7 mouse cellular contexts compared by ENCODE assay signal in the genomic region with DNA sequence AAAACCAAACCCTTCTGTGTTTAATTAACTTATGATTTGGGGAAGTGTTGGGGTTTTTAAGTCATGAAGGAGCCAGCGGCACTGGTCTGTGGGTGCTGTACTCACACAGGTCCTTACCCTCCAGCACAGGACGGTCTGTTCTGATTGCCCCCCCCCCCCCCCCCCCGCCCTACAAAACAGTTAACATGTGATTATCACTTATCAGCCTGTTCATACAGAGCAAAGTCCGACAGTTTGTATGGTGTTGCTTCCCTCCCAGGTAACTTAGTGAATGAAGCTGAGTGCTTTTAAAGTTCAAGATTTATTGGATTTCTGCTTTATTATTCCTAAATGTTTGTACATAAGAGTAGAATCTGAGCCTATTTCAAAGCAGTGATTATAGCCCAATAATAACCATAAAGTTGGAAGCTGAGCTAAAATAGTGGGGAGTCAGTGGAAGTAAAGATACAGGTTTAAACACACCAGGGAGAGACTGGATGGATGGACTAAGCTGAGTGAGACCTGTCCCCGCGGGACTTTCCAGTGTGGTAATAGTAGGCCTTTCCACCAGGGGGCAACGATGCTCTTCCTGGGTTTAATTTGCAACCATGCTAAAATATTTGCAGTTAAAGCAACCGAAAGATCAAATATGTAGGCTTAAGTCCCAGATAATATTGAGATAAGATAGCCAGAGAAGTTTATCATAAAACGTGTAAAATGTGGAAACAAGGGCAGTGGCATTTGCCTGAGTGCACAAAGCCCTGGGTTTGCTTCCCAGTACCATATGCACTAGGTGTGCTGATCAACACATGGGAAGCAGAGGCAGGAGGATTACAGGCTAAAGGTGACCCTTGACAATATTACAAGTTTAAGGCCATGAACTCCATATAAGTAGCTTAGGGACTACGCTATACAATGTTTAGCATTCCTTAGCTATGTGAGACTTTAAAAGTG. TPM values are rescaled to one million over a fixed set of nuclear protein-coding genes. Genes with fewer than 3 reads are reported as not detected.
DNase-seq lines count a peak whose midpoint lies in the region; ATAC-seq and TF ChIP-seq lines count a peak whose summit lies in the region.

No protein-coding gene starts in this region.

- ATAC-seq in kidney, embryonic 15.5 days (replicated peaks; ENCODE audit: low FRiP score): no peak
- ATAC-seq in intestine, embryonic 14.5 days (replicated peaks; ENCODE audit: low FRiP score, low TSS enrichment, low read depth): no peak

- H3K4me3 ChIP-seq in kidney, embryonic 15.5 days (replicated peaks): no peak overlapping the region
- H3K4me3 ChIP-seq in CH12.LX (replicated peaks in 1 of 3; ENCODE audit: low read depth in 2 of 3, low read length in 2 of 3, poor library complexity in 1 of 3): no peak overlapping the region
- no peak overlapping the region for H3K4me3 ChIP-seq in intestine, embryonic 14.5 days (ENCODE audit: low read depth, low read length)

- H3K9me3 ChIP-seq in kidney, embryonic 15.5 days (replicated peaks): no peaks in the 10 kb centered on the region
- no peaks in the 10 kb centered on the region for H3K9me3 ChIP-seq in CH12.LX (replicated peaks; ENCODE audit: low read length)
- H3K9me3 ChIP-seq in intestine, embryonic 14.5 days (ENCODE audit: control insufficient read depth, low read length): no peaks in the 10 kb centered on the region

- 58% methylated on average over 10 of the region's 10 CpGs for WGBS in kidney, embryonic 15.5 days
- WGBS in intestine, embryonic 14.5 days: 57% methylated on average over 10 of the region's 10 CpGs

- H3K27me3 ChIP-seq in kidney, embryonic 15.5 days: no peaks in the 10 kb centered on the region
- H3K27me3 ChIP-seq in CH12.LX (replicated peaks): no peaks in the 10 kb centered on the region
- H3K27me3 ChIP-seq in intestine, embryonic 14.5 days (replicated peaks; ENCODE audit: control insufficient read depth, insufficient read depth, low read length): no peaks in the 10 kb centered on the region

- peak; percentile 67 for TF ChIP-seq RAD21 in CH12.LX (IDR thresholded peaks at IDR 0.05; ENCODE audit: low read depth, low read length)

- no peak overlapping the region for H3K4me2 ChIP-seq in kidney, embryonic 15.5 days
- H3K4me2 ChIP-seq in CH12.LX (ENCODE audit: insufficient read depth, low read depth, poor library complexity, severe bottlenecking): no peak overlapping the region
- H3K4me2 ChIP-seq in intestine, embryonic 14.5 days (ENCODE audit: low read length): no peak overlapping the region

- peak; percentile 65 to 77 for TF ChIP-seq CTCF in CH12.LX (conservative IDR thresholded peaks at IDR 0.05 in 1 of 2, IDR thresholded peaks at IDR 0.05 in 1 of 2; ENCODE audit: low read depth in 2 of 2, low read length in 2 of 2)

- TF ChIP-seq POLR2A in CH12.LX (IDR thresholded peaks at IDR 0.05; ENCODE audit: low read depth, low read length): no peak

- dilution Hi-C loops in CH12.LX (cut with MboI; ENCODE audit: extremely low pct_ligation_motif_present, extremely low pct_unique_long_range_greater_than_20kb, low sequenced_read_pairs): no loop called here

- H3K4me1 ChIP-seq in kidney, embryonic 15.5 days: no peaks in the 10 kb centered on the region
- H3K4me1 ChIP-seq in CH12.LX (ENCODE audit: control insufficient read depth in 1 of 2, insufficient read depth in 2 of 2): no peaks in the 10 kb centered on the region
- no peaks in the 10 kb centered on the region for H3K4me1 ChIP-seq in intestine, embryonic 14.5 days (replicated peaks; ENCODE audit: control insufficient read depth, insufficient read depth, low read length)

- no peak overlapping the region for H3K27ac ChIP-seq in kidney, embryonic 15.5 days
- H3K27ac ChIP-seq in CH12.LX (ENCODE audit: insufficient read depth, low read depth): no peak overlapping the region
- no peak overlapping the region for H3K27ac ChIP-seq in intestine, embryonic 14.5 days (ENCODE audit: low read depth)

- DNase-seq in kidney, adult 18-20 months: peak; percentile 49
- peak; percentile 62 for DNase-seq in CH12.LX (ENCODE audit: extremely low read depth)
- peak; percentile 33 for DNase-seq in T-cell, adult 2 months (ENCODE audit: low spot score)
- peak; percentile 63 for DNase-seq in intestine, embryonic 14.5 days (ENCODE audit: low spot score)
- DNase-seq in retina, postnatal 1 day: peak; percentile 61
- no peak for DNase-seq in spleen, postnatal 4 days (ENCODE audit: low spot score in 2 of 2)

- no peak overlapping the region for H3K9ac ChIP-seq in kidney, embryonic 15.5 days
- no peak overlapping the region for H3K9ac ChIP-seq in CH12.LX (ENCODE audit: insufficient read depth, low read depth)
- no peak overlapping the region for H3K9ac ChIP-seq in intestine, embryonic 14.5 days (ENCODE audit: low read length)

- no peaks in the 10 kb centered on the region for H3K79me2 ChIP-seq in CH12.LX (replicated peaks; ENCODE audit: control insufficient read depth, extremely low read depth, insufficient read depth, poor library complexity, severe bottlenecking)

- peaks cover 43% of the 10 kb centered on the region for H3K36me3 ChIP-seq in kidney, embryonic 15.5 days
- peaks cover 16 to 48% of the 10 kb centered on the region in 2 experiments for H3K36me3 ChIP-seq in CH12.LX (replicated peaks in 1 of 2; ENCODE audit: control insufficient read depth in 1 of 2, insufficient read depth in 1 of 2, low read length in 1 of 2)
- peaks cover 35% of the 10 kb centered on the region for H3K36me3 ChIP-seq in intestine, embryonic 14.5 days (ENCODE audit: control insufficient read depth, insufficient read depth, low read length)

- no peak for TF ChIP-seq EP300 in CH12.LX (IDR thresholded peaks at IDR 0.05; ENCODE audit: low read length)

- in situ Hi-C loops in CH12.LX (cut with MboI; ENCODE audit: low pct_ligation_motif_present, low pct_unique_long_range_greater_than_20kb, low sequenced_read_pairs): loop anchor here (10.0 to 25.0 kb wide), 2 partner anchors 538 to 549 kb away; no protein-coding TSS in a partner anchor

TF ChIP-seq in CH12.LX, 34 proteins besides CTCF, POLR2A, EP300 and RAD21:
- TF ChIP-seq SIN3A (IDR thresholded peaks at IDR 0.05; ENCODE audit: low read length): no peak
- no peak for TF ChIP-seq ZNF384 (IDR thresholded peaks at IDR 0.05; ENCODE audit: low read depth, low read length)
- no peak for TF ChIP-seq MEF2A (IDR thresholded peaks at IDR 0.05; ENCODE audit: borderline replicate concordance, low read depth, low read length)
- TF ChIP-seq ZKSCAN1 (IDR thresholded peaks at IDR 0.05; ENCODE audit: borderline replicate concordance, low read depth, low read length): no peak
- peak; percentile 21; the same call in 1 of the 2 replicates for TF ChIP-seq MAFK (IDR thresholded peaks at IDR 0.05; ENCODE audit: insufficient replicate concordance, low read length)
- TF ChIP-seq KAT2A (IDR thresholded peaks at IDR 0.05; ENCODE audit: insufficient replicate concordance, low read length): no peak
- no peak for TF ChIP-seq CHD1 (IDR thresholded peaks at IDR 0.05; ENCODE audit: low read depth, low read length)
- TF ChIP-seq MYC (IDR thresholded peaks at IDR 0.05; ENCODE audit: low read depth, low read length): no peak
- TF ChIP-seq SMC3 (IDR thresholded peaks at IDR 0.05; ENCODE audit: low read depth, low read length): peak; percentile 81
- TF ChIP-seq E2F4 (IDR thresholded peaks at IDR 0.05; ENCODE audit: insufficient replicate concordance, low read depth, low read length): no peak
- TF ChIP-seq MAX (IDR thresholded peaks at IDR 0.05; ENCODE audit: low read length): no peak
- TF ChIP-seq POLR2AphosphoS2 (IDR thresholded peaks at IDR 0.05; ENCODE audit: low read depth, low read length): no peak
- TF ChIP-seq MXI1 (IDR thresholded peaks at IDR 0.05; ENCODE audit: low read depth, low read length): no peak
- no peak for TF ChIP-seq MAZ (IDR thresholded peaks at IDR 0.05; ENCODE audit: low read depth, low read length)
- TF ChIP-seq JUND (conservative IDR thresholded peaks at IDR 0.05; ENCODE audit: low read depth, low read length): no peak
- TF ChIP-seq IRF4 (IDR thresholded peaks at IDR 0.05; ENCODE audit: low read depth, low read length): peak; percentile 20; the same call in 1 of the 2 replicates
- TF ChIP-seq GABPA (IDR thresholded peaks at IDR 0.05; ENCODE audit: insufficient replicate concordance, low read depth, low read length): no peak
- no peak for TF ChIP-seq NRF1 (IDR thresholded peaks at IDR 0.05; ENCODE audit: low read depth, low read length)
- TF ChIP-seq ELF1 (IDR thresholded peaks at IDR 0.05; ENCODE audit: low read depth, low read length): no peak
- TF ChIP-seq ZC3H11A (IDR thresholded peaks at IDR 0.05; ENCODE audit: low read depth, low read length): peak; percentile 9; the same call in 1 of the 2 replicates
- TF ChIP-seq HCFC1 (IDR thresholded peaks at IDR 0.05; ENCODE audit: low read depth, low read length): no peak
- TF ChIP-seq TBP (conservative IDR thresholded peaks at IDR 0.05; ENCODE audit: low read depth, low read length): no peak
- TF ChIP-seq ZMIZ1 (IDR thresholded peaks at IDR 0.05; ENCODE audit: low read depth, low read length): no peak

RNA-seq across cellular contexts. Expression of gene Cript, which starts 11.1 kb away (rescaled TPM):
- 136 and 147 TPM in 2 replicates for polyA plus RNA-seq in kidney, embryonic 15.5 days (2015; fragmentation: Nextera tagmentation; extraction: Ambion mirVana)
- total RNA-seq in CH12.LX (2012; rRNA removed) (18.4 and 20.4 TPM in 2 replicates), CH12.LX (2014; rRNA removed) (43.1 and 47.7 TPM in 2 replicates)
- polyA plus RNA-seq in CH12.LX (2012; ENCODE audit: insufficient read length, low read depth): 31.4 and 34.8 TPM in 2 replicates
- polyA plus RNA-seq in intestine, embryonic 14.5 days (2014; fragmentation: Nextera tagmentation; extraction: Ambion mirVana): 126 and 136 TPM in 2 replicates

RNA-seq across cellular contexts. Expression of gene Pigf, which starts 11.2 kb away (rescaled TPM):
- polyA plus RNA-seq in kidney, embryonic 15.5 days (2015; fragmentation: Nextera tagmentation; extraction: Ambion mirVana): 39.2 and 46.7 TPM in 2 replicates
- total RNA-seq in CH12.LX (2012; rRNA removed) (33.6 and 38.3 TPM in 2 replicates), CH12.LX (2014; rRNA removed) (70.8 and 73.0 TPM in 2 replicates)
- 34.4 and 37.6 TPM in 2 replicates for polyA plus RNA-seq in CH12.LX (2012; ENCODE audit: insufficient read length, low read depth)
- polyA plus RNA-seq in intestine, embryonic 14.5 days (2014; fragmentation: Nextera tagmentation; extraction: Ambion mirVana): 42.1 and 43.8 TPM in 2 replicates

Comparison
In these comparisons a context has a peak if more than half of its experiments do, and no peak if none do; other contexts are left out.
1. DNase-seq: peak in kidney, adult 18-20 months (single experiment), CH12.LX (single experiment), T-cell, adult 2 months (single experiment), intestine, embryonic 14.5 days (single experiment) and retina, postnatal 1 day (single experiment); none in spleen, postnatal 4 days (0 of 2).